Mouse (Mus musculus) intestine, embryonic 14.5 days (tissue): ENCODE data around the gene Best3. TPM values are rescaled to one million over a fixed set of nuclear protein-coding genes. Genes with fewer than 3 reads are reported as not detected.
"Not testable (repeated sequence)": the region's sequence is repeated elsewhere in the genome, so short reads cannot be mapped to it uniquely, and the experiment has no call there.

Source experiments
- ATAC-seq: fragments of 200-750 bp; cut with Nextera tagmentation; replicated peaks from 2 replicates; pipeline ENCODE4 v1.8.0; 2017; ENCODE audit warnings: low read depth, moderate number of reproducible peaks, moderate TSS enrichment, moderate library complexity; ENCODE audit not compliant: low FRiP score, low TSS enrichment
- DNase-seq: peaks from one replicate; pipeline ENCODE4 v3.0.0-alpha.2; 2018; ENCODE audit warnings: low spot score
- H3K27ac ChIP-seq: fragments of 300-500 bp; sonication (generic); 2 replicates; pipeline ENCODE4 v1.5.1; 2014; ENCODE audit warnings: low read depth, mild to moderate bottlenecking, control low read depth
- H3K27me3 ChIP-seq: fragments of 300-500 bp; sonication (generic); replicated peaks from 2 replicates; pipeline ENCODE4 v1.6.1; 2014; ENCODE audit warnings: low read length, control low read depth; ENCODE audit not compliant: control insufficient read depth, insufficient read depth
- H3K36me3 ChIP-seq: fragments of 300-500 bp; sonication (generic); 2 replicates; pipeline ENCODE4 v1.6.1; 2014; ENCODE audit warnings: low read length, control low read depth; ENCODE audit not compliant: control insufficient read depth, insufficient read depth
- H3K4me1 ChIP-seq: fragments of 300-500 bp; sonication (generic); replicated peaks from 2 replicates; pipeline ENCODE4 v1.6.1; 2014; ENCODE audit warnings: low read length, control low read depth, mixed read lengths; ENCODE audit not compliant: control insufficient read depth, insufficient read depth
- H3K4me2 ChIP-seq: fragments of 300-500 bp; sonication (generic); 2 replicates; pipeline ENCODE4 v1.6.1; 2014; ENCODE audit warnings: low read length
- H3K4me3 ChIP-seq: fragments of 300-500 bp; sonication (generic); 2 replicates; pipeline ENCODE4 v1.5.1; 2014; ENCODE audit warnings: low read depth, low read length, control low read depth, mixed read lengths
- H3K9ac ChIP-seq: fragments of 300-500 bp; sonication (generic); 2 replicates; pipeline ENCODE4 v1.6.1; 2014; ENCODE audit warnings: mild to moderate bottlenecking, low read length
- H3K9me3 ChIP-seq: fragments of 300-500 bp; sonication (generic); 2 replicates; pipeline ENCODE4 v1.6.1; 2016; ENCODE audit warnings: low read length, control low read depth; ENCODE audit not compliant: control insufficient read depth
- WGBS: fragments of 180-500 bp; shearing (Covaris S2); extraction: QIAGEN DNeasy Blood & Tissue Kit; methylation state at CpG from one replicate; pipeline ENCODE4 v1.1.7; 2014; 5-methylcytosine and 5-hydroxymethylcytosine counted together
- polyA plus RNA-seq: library from polyadenylated mRNA; unstranded; fragments of >200 nt; fragmentation: Nextera tagmentation; extraction: Ambion mirVana; gene quantifications from 2 replicates; pipeline ENCODE4 v1.2.1, GENCODE M21; 2014

Best3 gene
- polyA plus RNA-seq, 1 experiment from 2014 or later, result 0.07 TPM

GRCm38 (mm10) chr10:117009691-117010090, 23.6 kb downstream of the Best3 start:
- ATAC-seq (no peak), DNase-seq (no peak)
- 84% methylated on average over 6 of the region's 6 CpGs for WGBS
- Histone ChIP-seq H3K27me3 (no peaks in the 10 kb centered on the region), H3K36me3 (no peaks in the 10 kb centered on the region), H3K9me3 (no peaks in the 10 kb centered on the region), H3K4me3 (no peak overlapping the region), H3K4me2 (no peak overlapping the region), H3K4me1 (peaks cover 8% of the 10 kb centered on the region; the same call in 1 of the 2 replicates), H3K9ac (no peak overlapping the region), H3K27ac (no peak overlapping the region)

DNA sequence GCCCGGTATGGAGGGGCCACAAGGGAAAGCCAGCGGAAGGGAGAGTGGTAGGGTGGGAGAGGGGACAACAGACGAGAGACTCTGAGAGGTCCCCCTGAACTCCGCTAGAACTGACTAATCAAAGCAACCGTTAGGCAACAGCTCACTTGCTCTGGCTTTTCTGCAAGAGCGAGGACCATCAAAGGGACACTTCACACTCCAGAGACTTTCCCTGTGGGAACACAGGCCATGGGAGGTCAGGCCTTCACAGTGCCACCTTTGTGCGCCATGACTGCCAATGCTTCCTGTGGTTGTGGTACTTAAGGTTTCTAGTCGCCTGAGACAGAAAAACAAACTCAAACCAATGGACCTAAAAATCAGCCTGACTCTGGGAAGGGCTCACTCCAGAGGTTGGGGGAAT, 24.9 kb downstream of the Best3 start:
- DNase-seq, result no peak
- Histone ChIP-seq H3K9ac (no peak overlapping the region), H3K4me1 (peaks cover 8% of the 10 kb centered on the region; the same call in 1 of the 2 replicates), H3K9me3 (no peaks in the 10 kb centered on the region), H3K36me3 (no peaks in the 10 kb centered on the region), H3K4me3 (no peak overlapping the region), H3K27ac (no peak overlapping the region), H3K27me3 (no peaks in the 10 kb centered on the region), H3K4me2 (no peak overlapping the region)
- 75% methylated on average over 8 of the region's 8 CpGs for WGBS
- no peak for ATAC-seq

DNA sequence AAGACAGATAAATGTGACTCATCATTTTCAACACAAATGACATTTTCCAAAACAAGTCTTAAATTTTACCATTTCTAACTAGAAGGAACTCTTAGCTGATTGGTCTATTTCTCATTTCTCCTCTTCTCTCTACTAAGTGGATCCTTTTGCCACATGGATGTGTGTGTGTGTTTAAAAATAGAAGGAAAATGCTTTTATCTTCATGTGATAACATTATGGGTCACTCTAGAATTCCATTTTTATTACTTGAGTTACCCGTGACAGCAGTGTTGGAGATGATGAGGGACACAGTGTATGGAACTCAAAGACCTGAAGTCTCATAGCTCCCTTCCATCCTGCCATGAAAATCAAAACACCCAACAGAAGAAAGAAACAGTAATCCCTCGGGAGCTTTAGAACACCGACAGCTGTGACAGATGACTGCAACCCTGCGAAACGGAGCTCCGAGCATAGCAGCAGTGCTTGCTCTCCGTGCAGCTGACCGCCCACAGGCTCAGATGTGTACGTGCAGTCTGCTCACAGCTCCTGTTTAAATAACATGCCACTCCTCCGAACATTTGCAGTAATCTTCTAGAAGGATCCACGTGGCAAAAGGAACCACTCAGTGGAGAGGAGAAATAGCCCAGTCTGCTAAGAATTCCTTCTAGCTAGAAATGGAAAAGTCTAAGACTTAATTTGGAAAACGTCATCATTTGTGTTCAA, 27.7 kb downstream of the Best3 start:
- H3K9ac ChIP-seq, result no peak overlapping the region
- H3K4me2 ChIP-seq, result peak overlapping the region; percentile 39
- WGBS, result 6% methylated on average over 12 of the region's 12 CpGs
- H3K36me3 ChIP-seq, result no peaks in the 10 kb centered on the region
- DNase-seq, result peak; percentile 63
- no peaks in the 10 kb centered on the region for H3K27me3 ChIP-seq
- no peak overlapping the region for H3K4me3 ChIP-seq
- H3K27ac ChIP-seq, result no peak overlapping the region
- H3K9me3 ChIP-seq, result no peaks in the 10 kb centered on the region
- peak; percentile 80 for ATAC-seq
- H3K4me1 ChIP-seq, result peaks cover 8% of the 10 kb centered on the region; the same call in 1 of the 2 replicates

GRCm38 (mm10) chr10:117014565-117014964, 28.5 kb downstream of the Best3 start:
- no peaks in the 10 kb centered on the region for H3K9me3 ChIP-seq
- no peak overlapping the region for H3K9ac ChIP-seq
- ATAC-seq, result no peak
- no peak overlapping the region for H3K4me3 ChIP-seq
- WGBS, result 88% methylated on average over 5 of the region's 5 CpGs
- H3K27me3 ChIP-seq, result no peaks in the 10 kb centered on the region
- peaks cover 8% of the 10 kb centered on the region; the same call in 1 of the 2 replicates for H3K4me1 ChIP-seq
- no peak for DNase-seq
- H3K4me2 ChIP-seq, result no peak overlapping the region
- no peaks in the 10 kb centered on the region for H3K36me3 ChIP-seq
- no peak overlapping the region for H3K27ac ChIP-seq

DNA sequence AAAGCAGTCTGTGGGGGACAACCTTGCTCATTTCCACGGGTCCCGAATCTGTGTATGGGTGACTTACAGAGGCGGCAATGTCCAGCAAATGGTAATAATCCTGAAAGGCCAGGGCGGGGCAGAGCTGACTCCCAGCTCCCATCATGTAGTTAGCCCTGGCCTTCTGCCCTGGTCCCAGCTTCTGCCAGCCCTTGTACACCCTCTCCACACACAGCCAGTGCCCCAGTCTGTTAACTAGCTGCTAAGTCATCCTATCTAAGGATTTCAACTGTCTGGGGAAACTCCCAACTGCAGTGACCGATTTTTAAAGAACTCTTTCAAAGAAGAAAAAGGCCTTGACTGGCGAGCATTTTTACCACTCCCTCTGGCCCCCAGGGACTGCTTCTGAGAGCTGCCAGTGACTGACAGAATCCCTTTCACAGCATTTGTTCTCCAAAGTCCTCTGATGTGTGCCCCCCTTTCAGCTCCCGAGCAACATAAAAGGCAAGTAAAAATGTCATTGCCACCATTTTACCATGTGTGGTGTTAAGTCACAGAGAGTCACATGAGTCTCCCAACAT, 32.2 kb downstream of the Best3 start:
- Histone ChIP-seq H3K36me3 (no peaks in the 10 kb centered on the region), H3K27ac (no peak overlapping the region), H3K4me1 (peaks cover 8% of the 10 kb centered on the region; the same call in 1 of the 2 replicates), H3K4me2 (no peak overlapping the region), H3K27me3 (no peaks in the 10 kb centered on the region), H3K9me3 (no peaks in the 10 kb centered on the region), H3K4me3 (no peak overlapping the region), H3K9ac (no peak overlapping the region)
- DNase-seq, result no peak
- 69% methylated on average over 7 of the region's 7 CpGs for WGBS
- ATAC-seq, result no peak

DNA sequence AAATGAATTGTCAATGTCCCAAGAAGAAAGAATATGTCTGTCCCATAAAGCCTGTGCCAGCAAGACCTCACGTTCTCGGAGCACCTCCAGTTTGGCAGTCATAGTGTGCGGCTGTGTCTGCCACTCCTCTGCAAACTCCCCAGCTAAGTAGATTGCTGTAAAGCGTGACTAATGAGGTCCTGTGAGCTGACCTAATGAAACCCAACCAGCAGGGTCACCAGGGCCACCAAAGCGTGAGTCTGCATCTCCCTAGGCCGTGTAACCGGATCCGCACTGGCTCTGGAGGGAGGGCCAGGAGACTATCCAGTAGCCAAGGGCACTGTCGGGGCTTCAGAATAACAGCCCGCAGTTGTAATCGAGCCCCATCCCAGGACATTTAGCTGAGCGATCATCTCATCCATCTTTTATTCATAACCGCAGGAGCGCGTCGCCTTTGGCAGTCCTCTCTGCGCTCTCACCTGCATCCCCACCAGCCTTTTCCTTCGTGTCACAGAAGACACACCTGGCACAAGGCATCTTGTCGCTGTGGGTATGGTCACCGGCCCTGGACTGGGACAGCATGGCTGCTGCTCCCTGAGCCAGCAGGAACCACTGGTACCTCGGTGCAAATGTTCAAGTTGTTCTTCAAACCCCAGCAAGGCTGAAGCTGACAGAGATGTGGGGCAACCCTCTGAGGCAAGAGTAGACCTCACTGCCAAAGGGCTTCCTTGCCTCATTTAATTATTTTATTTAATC, 35.1 kb downstream of the Best3 start:
- Histone ChIP-seq H3K27me3 (no peaks in the 10 kb centered on the region), H3K9me3 (no peaks in the 10 kb centered on the region), H3K36me3 (no peaks in the 10 kb centered on the region), H3K9ac (no peak overlapping the region), H3K4me3 (no peak overlapping the region), H3K4me2 (no peak overlapping the region), H3K27ac (no peak overlapping the region), H3K4me1 (no peaks in the 10 kb centered on the region)
- ATAC-seq (no peak), DNase-seq (no peak)
- 27% methylated on average over 21 of the region's 21 CpGs for WGBS

DNA sequence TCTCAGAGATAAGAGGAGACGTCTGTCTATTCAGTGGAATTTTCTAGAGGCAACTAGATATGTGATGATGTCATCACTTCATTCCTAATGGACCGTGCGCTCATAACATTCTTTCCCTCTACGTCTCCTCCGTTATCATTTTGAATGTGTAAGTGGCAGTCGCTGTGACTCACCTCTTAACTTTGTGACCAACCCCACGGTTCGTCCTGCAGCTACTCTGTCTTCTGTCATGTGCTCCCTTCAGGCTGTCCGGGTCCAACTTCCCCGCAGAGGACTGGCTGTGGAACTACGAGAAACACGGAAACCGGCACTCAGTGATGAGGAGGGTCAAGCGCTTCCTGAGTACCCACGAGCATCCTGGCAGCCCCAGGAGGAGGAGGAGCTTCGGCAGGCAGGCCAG, 37.6 kb downstream of the Best3 start:
- no peaks in the 10 kb centered on the region for H3K4me1 ChIP-seq
- no peak overlapping the region for H3K27ac ChIP-seq
- no peaks in the 10 kb centered on the region for H3K36me3 ChIP-seq
- H3K4me2 ChIP-seq, result peak overlapping the region; percentile 38
- peak overlapping the region; percentile 10; the same call in 1 of the 2 replicates for H3K4me3 ChIP-seq
- WGBS, result 30% methylated on average over 16 of the region's 16 CpGs
- no peaks in the 10 kb centered on the region for H3K9me3 ChIP-seq
- no peak overlapping the region for H3K9ac ChIP-seq
- no peak for DNase-seq
- H3K27me3 ChIP-seq, result no peaks in the 10 kb centered on the region
- ATAC-seq, result no peak

GRCm38 (mm10) chr10:117025776-117026175, 39.7 kb downstream of the Best3 start:
- not testable (repeated sequence) for ATAC-seq, H3K27me3 ChIP-seq

More at GRCm38 (mm10) chr10:117025776-117026175, 39.7 kb downstream of the Best3 start:
- H3K36me3 ChIP-seq, H3K4me3 ChIP-seq, H3K4me2 ChIP-seq, H3K4me1 ChIP-seq, DNase-seq, H3K9me3 ChIP-seq, H3K9ac ChIP-seq, H3K27ac ChIP-seq: not testable (repeated sequence)
